Mouse (Mus musculus): Measurements from ENCODE around the gene Slc25a22. TPM values are rescaled to one million over a fixed set of nuclear protein-coding genes. Genes with fewer than 3 reads are reported as not detected.

Slc25a22 gene
- total RNA-seq (2021), result 100 to 1,000 TPM; 270 to 289 TPM

DNA sequence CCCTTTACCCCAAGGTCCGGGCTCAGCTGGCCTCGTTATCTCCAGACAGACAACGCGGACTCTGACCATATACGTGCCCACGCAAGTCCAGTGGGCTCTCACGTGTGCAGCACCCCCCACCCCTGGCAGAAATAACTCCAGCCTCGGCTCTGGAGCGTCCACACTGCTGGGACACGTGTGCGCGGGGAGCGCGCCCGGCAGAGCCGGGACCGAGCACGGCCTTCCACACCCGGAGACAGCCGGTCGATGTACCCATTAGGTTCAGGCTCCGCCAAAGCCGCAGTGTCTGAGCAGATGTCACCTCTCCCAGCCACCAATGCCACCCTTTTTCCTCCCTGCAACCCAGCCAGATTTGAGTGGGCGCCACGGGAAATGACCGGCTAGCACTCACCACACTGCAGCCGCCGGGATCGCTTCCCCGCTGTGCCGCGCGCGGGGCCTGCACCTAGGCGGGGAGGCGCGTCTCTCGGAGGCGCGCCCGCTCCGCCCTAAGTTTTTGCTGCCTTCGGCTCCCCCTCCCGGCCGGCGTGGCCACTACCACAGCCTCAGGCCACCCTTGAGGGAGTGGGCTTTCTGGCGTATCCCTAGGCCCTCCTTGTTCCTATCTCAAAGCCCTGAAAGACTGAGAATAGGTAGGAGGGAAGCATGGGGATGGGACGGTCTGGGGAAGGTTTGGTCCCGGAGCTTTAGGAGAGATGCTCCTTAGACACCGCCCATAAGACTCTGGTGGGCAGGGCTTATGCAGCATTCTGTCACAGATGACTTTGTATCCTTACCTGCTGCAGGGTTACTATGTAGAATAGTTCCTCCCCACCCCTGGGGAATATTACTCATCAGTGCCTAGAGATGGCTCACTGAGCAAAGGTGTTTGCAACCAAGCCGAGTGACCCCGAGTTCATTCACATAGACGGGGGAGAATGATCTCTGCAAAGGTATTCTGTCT is at the start of gene Slc25a22:
Gene Slc25a22 (minus strand): TSS at position 715 of the 943 bp plus-strand sequence.
- intact Hi-C loops (cut with DNase I), result no loop called here
- DNase-seq (ENCODE audit: low spot score in 2 of 2), result peak; percentile 88 to 89

DNA sequence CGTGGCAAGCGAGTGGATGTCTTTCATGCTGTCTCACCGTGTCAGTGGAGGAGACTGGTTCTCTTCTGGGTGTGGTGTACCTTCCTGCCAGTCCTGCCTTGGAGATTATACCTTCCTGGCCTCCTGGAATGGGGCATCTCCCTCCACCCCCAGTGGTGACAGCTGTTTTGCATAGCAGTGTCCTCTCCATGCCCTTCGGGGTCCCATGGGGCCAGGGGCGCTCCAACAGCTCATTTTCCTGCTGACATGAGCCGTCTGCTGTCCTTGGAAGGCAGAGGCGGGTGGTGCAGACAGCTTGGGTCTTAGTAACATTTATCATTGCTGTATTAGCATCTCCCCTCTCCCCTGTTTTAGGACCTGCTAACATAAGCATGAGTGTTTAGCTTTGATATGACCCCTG is 49.4 kb upstream of the Slc25a22 start:
- intact Hi-C loops (cut with DNase I), result no loop called here

DNA sequence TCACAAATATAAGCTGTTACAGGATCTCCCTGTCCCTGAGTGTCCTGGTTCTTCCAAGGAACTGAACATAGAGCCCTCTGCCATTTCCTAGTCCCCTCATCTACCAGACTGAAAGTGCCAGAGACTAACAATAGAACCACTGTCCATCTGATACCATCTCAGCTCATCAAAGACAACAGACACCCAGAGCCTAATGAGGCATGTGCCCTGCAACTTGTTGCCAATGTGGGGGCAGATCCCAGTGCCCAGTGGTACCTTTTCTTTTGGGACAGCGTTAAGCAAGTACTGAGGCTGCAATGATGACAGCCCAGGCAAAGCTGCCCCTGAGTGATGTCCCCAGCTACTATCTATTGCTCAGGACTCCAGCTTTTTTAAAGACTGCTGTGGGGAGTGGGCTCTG is 48.5 kb upstream of the Slc25a22 start:
- intact Hi-C loops (cut with DNase I), result no loop called here
- no peak for DNase-seq (ENCODE audit: low spot score in 2 of 2)

More for the DNA sequence above, 49.4 kb upstream of the Slc25a22 start:
- DNase-seq (ENCODE audit: low spot score in 2 of 2), result no peak

- intact Hi-C loops (cut with DNase I), result no loop called here
- DNase-seq (ENCODE audit: low spot score in 2 of 2), result no peak
These were observed 47.9 kb upstream of the Slc25a22 start for GRCm38 (mm10) chr7:141485606-141486005.

DNA sequence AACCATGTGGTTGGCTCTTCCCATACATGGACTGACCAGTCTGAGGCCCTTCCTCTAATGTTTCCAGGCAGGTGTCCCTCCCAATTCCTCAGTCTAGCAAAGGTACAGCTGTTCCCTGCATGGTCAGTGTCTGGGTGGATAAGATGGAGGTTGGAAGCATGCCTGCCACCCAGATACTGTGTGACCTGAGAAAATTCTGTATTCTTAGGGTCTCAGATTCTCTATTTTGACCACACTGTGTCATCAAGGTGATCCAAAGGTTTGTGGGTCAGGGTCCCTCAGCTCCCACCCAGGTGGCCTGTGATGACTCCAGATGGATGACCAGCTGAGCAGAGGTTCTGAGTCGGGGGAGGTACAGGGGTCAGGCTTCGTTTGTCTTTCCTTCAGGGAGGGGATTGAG is 47.5 kb upstream of the Slc25a22 start:
- DNase-seq (ENCODE audit: low spot score in 2 of 2), result no peak
- intact Hi-C loops (cut with DNase I), result no loop called here

DNA sequence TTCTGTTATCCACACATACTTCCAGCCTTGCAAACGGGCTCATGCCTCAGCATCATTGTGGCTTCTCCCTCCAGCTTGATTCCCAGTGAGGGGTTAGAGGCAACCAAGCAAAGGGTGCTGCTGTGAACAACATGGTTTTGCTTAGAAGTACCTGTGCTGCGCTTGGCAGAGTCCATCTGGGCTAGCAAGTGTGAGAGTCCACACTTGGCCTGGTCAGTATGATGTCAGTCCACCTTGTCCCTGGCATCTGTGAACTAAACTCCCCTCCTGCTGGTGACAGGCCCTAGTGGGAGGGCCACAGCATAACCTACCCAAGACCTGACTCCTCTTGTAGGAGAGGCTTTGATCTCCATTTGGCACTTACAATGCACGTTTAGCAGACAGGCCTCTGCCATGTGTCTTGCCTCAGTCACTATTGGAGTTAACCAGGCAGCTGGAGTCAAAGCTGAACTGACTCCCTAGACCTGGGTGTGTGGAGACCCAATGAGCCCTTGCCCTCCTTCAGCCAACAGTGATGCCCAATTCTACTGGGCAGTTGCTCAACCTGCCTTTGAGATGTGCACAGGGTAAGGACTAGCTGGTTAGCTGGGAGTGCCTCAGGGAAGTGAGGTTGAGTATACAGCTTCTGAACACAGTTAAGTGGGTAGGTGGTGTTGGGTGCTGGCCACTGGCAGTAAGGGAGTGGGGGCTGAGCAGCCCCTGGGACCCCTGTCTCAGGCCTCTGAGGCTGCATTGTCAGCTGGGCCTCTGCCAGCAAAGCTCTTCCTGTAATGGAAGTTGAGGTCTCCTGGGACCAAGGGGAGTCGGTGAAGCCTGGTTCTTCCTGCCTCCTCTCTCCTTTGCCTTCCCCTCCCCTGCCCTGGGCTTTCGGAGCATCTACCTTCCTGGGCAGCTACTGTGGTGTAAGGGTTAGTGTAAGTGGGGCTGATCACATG is 46.8 kb upstream of the Slc25a22 start:
- intact Hi-C loops (cut with DNase I), result loop anchor here (5.0 kb wide), 1 partner anchor 183 kb away; no protein-coding TSS in a partner anchor
- DNase-seq (ENCODE audit: low spot score in 2 of 2), result no peak

DNA sequence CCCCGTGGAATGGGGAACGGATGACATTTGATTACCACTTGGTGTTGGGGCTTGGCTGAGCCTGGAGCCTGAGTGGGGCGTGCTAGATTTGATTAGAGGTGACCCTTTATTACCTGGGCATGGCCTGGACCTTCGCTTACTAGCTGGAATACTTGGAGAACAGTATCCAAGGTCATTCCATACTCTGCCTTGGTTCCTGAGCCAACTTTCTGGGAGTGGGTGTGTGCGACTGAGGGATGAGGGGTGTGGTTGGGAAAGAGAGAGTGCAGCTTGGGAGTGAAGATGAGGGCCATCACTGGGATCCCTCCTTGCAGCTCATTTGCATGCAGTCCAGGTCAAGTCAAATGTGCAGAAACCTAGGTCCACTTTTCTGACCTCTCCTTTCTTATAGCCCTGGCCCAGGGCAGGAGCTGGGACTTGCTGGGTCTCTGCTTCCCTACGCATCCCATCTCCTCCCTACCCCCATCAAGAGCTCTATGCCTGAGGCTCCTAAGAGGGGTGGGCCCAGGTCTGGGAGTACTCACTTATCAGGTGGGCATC is 45.5 kb upstream of the Slc25a22 start:
- intact Hi-C loops (cut with DNase I), result loop anchor here (5.0 kb wide), 1 partner anchor 184 kb away; no protein-coding TSS in a partner anchor
- no peak for DNase-seq (ENCODE audit: low spot score in 2 of 2)

DNA sequence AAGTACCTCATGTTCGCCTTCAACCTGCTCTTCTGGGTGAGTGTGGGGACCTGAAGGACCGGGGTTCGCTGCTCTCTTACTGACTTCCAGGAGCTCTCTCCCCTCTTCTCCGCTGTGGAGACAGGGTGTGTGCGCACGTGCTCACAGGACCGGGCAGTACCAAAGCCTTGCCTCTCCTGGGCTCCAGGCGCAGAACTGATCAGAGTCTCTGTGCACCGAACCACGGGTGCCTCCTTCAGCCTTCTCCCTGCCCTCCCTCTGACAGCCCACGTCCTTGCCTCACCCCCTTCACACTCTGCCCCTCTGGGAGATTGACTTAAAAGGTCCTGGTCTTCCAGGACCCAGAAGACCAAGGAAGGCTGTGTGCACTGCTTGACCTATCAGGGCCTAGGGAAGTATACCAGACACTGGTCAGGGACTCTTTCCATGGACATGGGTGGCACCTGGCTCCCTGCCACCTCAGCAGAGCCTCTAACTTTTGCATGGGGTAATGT is 44.9 kb upstream of the Slc25a22 start:
- intact Hi-C loops (cut with DNase I), result loop anchor here (5.0 kb wide), 1 partner anchor 185 kb away; no protein-coding TSS in a partner anchor
- no peak for DNase-seq (ENCODE audit: low spot score in 2 of 2)

DNA sequence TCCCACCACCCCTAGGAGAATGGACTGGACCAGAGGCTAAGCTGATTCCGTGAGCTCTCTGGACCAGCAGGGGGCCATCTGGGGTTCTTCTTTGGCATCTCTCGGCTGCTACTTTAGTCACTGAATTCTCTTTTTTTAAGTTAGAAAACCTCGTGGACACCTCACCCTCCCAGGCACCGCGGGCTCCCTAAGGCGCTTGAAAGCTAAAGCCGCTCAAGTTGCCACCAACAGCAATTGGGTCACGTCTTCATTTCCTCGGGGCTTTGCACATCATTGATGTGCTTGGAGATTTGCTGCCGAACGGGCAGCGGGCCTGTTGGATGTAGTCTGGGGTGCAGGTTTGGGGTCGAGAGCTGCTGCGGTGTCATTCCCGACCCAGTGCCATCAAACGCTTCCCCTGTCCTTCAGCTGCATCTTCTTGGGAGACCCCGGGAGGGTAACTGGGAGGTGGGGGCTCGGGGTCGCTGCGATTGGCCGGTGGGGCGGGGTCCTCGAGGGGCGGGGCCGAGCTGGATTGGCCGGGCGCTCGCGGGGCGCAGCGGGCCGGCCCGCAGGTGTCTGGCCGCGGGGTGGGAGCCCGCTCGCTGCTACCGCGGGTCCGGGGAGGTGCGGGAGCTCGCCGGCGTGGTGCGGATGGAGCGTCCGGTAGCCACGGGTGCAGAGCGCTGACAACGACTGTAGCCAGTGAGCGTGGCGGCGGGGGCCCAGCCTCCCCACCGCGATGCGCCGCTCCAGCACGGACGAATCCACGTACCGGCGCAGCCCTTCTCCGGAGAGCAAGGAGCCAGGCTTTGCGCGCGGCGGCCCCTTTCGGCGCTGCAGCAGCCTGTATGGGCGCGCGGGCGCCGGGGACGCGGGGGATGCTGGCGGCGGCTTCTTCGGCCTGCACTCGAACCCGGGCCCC is 44.1 kb upstream of the Slc25a22 start:
- intact Hi-C loops (cut with DNase I), result loop anchor here (2.0 to 5.0 kb wide), 2 partner anchors 43 to 186 kb away; no protein-coding TSS in a partner anchor

DNA sequence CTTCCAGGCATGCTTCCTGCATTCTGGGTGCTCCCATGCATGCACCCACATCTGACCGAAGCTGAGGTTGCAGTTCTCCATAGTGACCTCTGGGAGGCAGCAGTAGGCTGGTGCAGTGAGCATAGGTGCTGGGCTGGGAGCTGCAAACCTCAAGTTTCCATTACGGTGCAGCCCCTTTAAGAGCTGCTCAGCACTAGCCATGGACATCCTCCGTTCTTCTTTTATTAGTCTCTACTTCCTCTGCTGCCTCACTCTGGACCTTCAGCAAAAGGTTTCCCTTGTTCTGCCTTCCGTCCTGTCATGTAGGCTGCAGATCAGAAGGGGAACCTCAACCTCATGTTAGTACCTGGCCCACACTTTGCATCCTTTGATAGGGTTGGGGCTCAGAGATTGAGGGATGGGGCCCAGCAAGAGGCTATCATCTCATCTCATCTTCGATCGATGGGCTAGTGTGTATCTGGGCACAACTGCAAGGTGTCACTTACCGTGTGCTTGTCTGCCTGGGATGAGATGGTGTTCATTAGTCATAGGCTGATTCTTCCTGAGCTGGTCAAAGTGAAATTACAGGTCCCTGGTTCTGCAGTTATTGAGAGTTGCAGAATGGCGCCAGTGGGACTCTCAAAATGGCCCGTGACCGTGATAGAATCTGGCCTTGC is 43.3 kb upstream of the Slc25a22 start:
- intact Hi-C loops (cut with DNase I), result loop anchor here (2.0 to 5.0 kb wide), 2 partner anchors 44 to 186 kb away; no protein-coding TSS in a partner anchor
- peak; percentile 69 to 77 for DNase-seq (ENCODE audit: low spot score in 2 of 2)

More for the DNA sequence above, 44.1 kb upstream of the Slc25a22 start:
- peak; percentile 51 to 67 for DNase-seq (ENCODE audit: low spot score in 2 of 2)

- no peak for DNase-seq (ENCODE audit: low spot score in 2 of 2)
- intact Hi-C loops (cut with DNase I), result no loop called here
These were observed 40.6 kb upstream of the Slc25a22 start for GRCm38 (mm10) chr7:141478270-141478748.

DNA sequence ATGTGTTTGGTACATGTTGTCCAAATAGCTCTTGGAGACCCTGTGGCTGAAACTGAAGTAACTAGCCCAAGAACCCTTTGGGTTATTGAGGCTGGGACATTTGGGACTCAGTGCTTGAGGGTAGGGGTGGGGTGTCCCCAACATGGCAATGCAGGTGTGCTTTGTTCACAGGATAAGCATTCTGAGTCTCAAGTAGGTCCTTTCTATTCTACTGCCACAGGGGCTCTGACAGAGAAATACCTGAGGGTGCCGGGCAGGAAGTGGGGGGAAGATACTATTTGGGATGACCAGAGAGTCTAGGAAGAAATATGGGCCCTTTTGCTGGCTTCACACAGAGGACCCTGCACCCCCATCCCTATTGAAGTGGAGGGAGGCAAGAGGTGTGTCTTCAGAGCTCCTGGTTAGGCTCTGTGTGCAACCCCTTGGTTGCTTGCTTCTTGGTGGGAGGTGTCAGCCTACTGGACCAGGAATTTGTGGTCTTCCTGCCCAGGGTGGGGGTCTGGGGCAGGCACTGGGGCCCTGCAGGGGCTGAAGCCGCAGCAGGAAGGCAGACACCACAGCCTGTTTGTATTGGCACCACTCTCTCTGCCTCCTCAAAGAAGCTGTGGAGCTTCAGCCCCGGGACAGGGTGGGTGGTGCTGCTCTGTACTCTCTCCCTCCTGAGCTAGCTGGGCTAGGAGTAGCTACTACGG is 40.0 kb upstream of the Slc25a22 start:
- DNase-seq (ENCODE audit: low spot score in 2 of 2), result no peak
- intact Hi-C loops (cut with DNase I), result no loop called here

DNA sequence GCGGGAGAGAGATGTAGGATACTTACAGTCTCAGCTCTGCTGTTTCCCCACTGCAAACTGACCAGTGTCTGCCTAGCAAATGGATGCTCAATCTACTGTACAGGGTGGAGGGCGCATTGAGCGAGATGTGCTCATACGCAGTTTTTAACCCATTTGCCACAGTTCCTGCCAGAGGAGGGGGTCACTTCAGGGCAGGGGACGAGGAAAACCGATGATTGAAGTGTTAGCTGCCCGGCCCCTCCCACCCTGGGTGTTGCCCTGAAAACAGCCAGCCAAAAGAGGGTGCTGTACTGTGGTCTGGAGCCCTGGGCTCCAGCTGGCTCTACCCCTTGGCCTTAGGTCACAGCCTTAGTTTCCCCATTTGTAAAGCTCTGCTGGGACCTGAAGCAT is 39.3 kb upstream of the Slc25a22 start:
- no peak for DNase-seq (ENCODE audit: low spot score in 2 of 2)
- intact Hi-C loops (cut with DNase I), result no loop called here

GRCm38 (mm10) chr7:141476226-141476980 is 38.7 kb upstream of the Slc25a22 start:
- peak; percentile 35 to 52 for DNase-seq (ENCODE audit: low spot score in 2 of 2)

DNA sequence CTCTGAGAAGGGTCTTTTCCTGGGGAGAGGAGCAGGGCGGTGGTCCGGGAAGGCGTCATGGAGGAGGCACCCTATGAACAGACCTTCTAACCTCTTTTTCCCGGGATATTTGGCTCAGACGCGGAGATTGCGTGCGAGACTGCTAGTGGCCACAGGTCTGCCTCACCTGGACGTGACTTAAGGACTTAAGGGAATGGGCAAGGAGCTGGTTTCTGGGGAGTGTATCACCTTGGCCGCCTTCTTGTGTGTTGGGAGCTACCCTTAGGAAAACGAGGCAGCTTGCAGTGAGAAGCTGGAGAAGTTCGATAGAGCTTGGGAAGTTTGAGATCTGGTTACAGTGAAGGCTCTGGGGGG is 38.1 kb upstream of the Slc25a22 start:
- DNase-seq (ENCODE audit: low spot score in 2 of 2), result no peak
- intact Hi-C loops (cut with DNase I), result no loop called here

More at GRCm38 (mm10) chr7:141476226-141476980, 38.7 kb upstream of the Slc25a22 start:
- intact Hi-C loops (cut with DNase I), result no loop called here

DNA sequence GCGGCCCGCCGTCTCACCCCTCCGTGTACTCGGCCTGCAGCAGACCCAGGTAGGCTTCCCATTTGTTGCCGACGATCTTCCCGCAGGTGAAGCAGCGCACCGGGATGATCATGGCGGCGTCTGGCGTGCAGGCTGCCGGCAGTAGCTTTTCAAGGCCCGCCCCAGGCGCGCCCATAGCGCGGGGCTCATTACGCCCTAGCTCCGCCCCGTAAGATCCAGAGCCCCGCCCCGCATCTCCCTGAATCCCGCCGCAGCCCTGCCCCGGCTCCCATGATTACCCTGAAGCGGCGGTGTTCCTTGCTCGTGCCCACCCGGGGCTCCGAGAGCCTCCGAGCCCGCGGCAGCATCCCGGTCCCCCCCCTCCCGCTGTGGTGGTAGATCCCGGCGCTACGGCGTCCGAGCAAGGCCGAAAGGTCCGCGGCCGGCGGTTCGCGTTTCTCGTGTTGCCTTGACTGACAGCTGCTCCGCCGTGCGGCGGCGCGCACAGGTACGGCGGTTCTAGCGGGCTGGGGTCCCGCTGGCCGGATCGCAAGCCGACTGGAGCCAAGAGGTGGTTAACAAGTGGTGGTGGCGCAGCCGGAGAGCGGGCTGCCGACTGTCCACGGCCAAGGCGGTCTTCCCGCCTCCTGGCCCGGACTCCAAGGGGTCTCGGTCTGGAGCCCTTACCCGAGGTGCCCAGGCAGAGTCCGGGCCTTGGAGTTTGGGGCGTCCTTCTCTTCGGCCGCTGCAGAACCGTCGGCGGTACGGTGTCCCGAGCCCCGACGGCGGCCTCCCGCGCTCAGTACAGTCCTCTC is 37.5 kb upstream of the Slc25a22 start, which contains the start of the genes Polr2l and Tspan4:
Gene Polr2l (minus strand): TSS at position 122 of the 794 bp plus-strand sequence.
Gene Tspan4 (plus strand): TSS at position 230 of the 794 bp plus-strand sequence.
- DNase-seq (ENCODE audit: low spot score in 2 of 2), result peak; percentile 87
- intact Hi-C loops (cut with DNase I), result no loop called here
